Mouse (Mus musculus) MEL (cell line): ENCODE results near the gene Hes2.

Experiments used
- CHD2 ChIP-seq: IDR thresholded peaks from 2 replicates; pipeline ENCODE4 v1.6.1; 2011; ENCODE audit warnings: low read length, improper control_type of control experiment
- CTCF ChIP-seq, 3 experiments: IDR thresholded peaks in 2 of 3; conservative IDR thresholded peaks in 1 of 3; 2 replicates each; pipeline ENCODE4 v1.5.1; 2011 to 2012; ENCODE audit warnings: low read length in 3 of 3, low read depth in 2 of 3, mild to moderate bottlenecking in 2 of 3, improper control_type of control experiment in 1 of 3, inconsistent platforms in 1 of 3, mixed read lengths in 1 of 3, moderate library complexity in 1 of 3; ENCODE audit not compliant: control insufficient read depth in 1 of 3, insufficient read depth in 1 of 3, poor library complexity in 1 of 3, severe bottlenecking in 1 of 3
- EP300 ChIP-seq, 2 experiments: IDR thresholded peaks; 2 replicates each; pipeline ENCODE4 v1.6.1; 2011; ENCODE audit warnings: improper control_type of control experiment in 2 of 2, low read length in 2 of 2, low read depth in 1 of 2, mild to moderate bottlenecking in 1 of 2
- GABPA ChIP-seq: IDR thresholded peaks from 2 replicates; pipeline ENCODE4 v1.6.1; 2012; ENCODE audit warnings: low read depth, mild to moderate bottlenecking, inconsistent platforms, low read length, improper control_type of control experiment, moderate library complexity
- NRF1 ChIP-seq: IDR thresholded peaks from 2 replicates; pipeline ENCODE4 v1.6.1; 2014; ENCODE audit warnings: low read depth, mild to moderate bottlenecking, inconsistent platforms, low read length, improper control_type of control experiment, moderate library complexity; ENCODE audit not compliant: poor library complexity, insufficient read depth, severe bottlenecking
- POLR2A ChIP-seq, 2 experiments: IDR thresholded peaks; 2 replicates each; pipeline ENCODE4 v1.6.1; 2011 to 2012; ENCODE audit warnings: low read length in 2 of 2, mild to moderate bottlenecking in 2 of 2, control low read depth in 1 of 2, improper control_type of control experiment in 1 of 2, low read depth in 1 of 2, moderate library complexity in 1 of 2; ENCODE audit not compliant: control insufficient read depth in 1 of 2, insufficient read depth in 1 of 2, poor library complexity in 1 of 2
- ZMIZ1 ChIP-seq: IDR thresholded peaks from 2 replicates; pipeline ENCODE4 v1.6.1; 2012; ENCODE audit warnings: low read depth, mild to moderate bottlenecking, inconsistent platforms, low read length, improper control_type of control experiment, moderate library complexity

DNA sequence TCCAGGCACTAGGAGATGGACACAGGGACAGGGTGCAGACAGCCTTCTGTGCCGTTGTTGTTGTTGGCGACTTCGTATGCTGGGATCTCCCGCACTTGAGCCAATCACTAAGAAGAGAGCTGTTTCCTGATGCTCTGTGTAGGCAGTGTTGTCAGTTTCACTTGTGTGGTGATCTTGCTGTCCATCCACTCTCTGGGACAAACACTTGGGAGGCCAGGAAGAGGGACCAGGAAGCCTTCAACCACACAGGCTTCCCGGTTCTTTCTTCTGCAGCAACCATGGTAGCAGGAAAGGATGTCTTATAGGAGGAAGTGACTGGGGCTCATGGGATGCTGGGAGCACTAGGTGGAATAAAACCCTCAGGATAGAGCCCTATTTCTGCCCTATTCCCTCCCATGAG is 32.0 kb downstream of the Hes2 start:
- no peak for TF ChIP-seq NRF1
- no peak for TF ChIP-seq CTCF (IDR thresholded peaks at IDR 0.05 in 2 of 3, conservative IDR thresholded peaks at IDR 0.05 in 1 of 3; ENCODE audit: control insufficient read depth in 1 of 3, insufficient read depth in 1 of 3, low read depth in 2 of 3, low read length in 3 of 3, poor library complexity in 1 of 3, severe bottlenecking in 1 of 3)
- no peak for TF ChIP-seq ZMIZ1
- no peak for TF ChIP-seq GABPA
- no peak for TF ChIP-seq POLR2A (IDR thresholded peaks at IDR 0.05; ENCODE audit: control insufficient read depth in 1 of 2, insufficient read depth in 1 of 2, low read depth in 1 of 2, low read length in 2 of 2, poor library complexity in 1 of 2)
- no peak for TF ChIP-seq EP300 (IDR thresholded peaks at IDR 0.05; ENCODE audit: low read depth in 1 of 2, low read length in 2 of 2)
- no peak for TF ChIP-seq CHD2
